Mouse (Mus musculus) inflammation-experienced regulatory T-cells, adult 6 months (primary cell): Measurements from ENCODE around the gene Tbc1d19. TPM values are rescaled to one million over a fixed set of nuclear protein-coding genes. Genes with fewer than 3 reads are reported as not detected.

Source experiments
- polyA plus RNA-seq, 3 experiments: library from polyadenylated mRNA; unstranded; fragments of 100-300 nt; shearing (Covaris generic); gene quantifications; one replicate each; pipeline ENCODE4 v1.2.1; 2017

The Tbc1d19 gene
- polyA plus RNA-seq, 3 experiments from 2014 or later = 5.8 to 7.7 (median 6.8) TPM

Other genes with a start within 250 kb of the Tbc1d19 start
- not detected for gene Cckar, start 101.9 kb upstream of the Tbc1d19 start, polyA plus RNA-seq
- 10 to 100 TPM; 17.0 to 31.7 (median 27.5) TPM for gene Stim2, start 188.9 kb downstream of the Tbc1d19 start, polyA plus RNA-seq